ENCODE assay signal across 16 mouse cellular contexts in the genomic region with DNA sequence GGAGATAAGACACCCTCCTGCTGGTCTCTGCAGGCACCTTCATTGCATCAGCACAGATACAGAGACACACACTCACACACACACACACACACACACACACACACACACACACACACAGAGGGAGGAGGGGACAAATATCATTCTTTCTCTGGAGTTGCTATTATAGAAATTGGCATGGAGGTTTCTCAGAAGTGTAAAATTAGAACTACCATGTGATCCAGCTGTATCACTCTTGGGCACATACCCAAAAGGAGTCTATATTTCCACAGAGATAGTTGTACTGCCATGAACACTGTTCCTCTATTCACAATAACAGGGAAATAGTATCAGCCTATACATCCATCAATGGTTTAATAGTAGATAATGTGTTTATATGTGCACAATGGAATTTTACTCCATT.
"Had no signal": no experiment of that assay in that cellular context is flagged by ENCODE, and none has a peak within 500 bp of the region (broad histone marks: within the 10 kb centered on the region; RNA-seq: fewer than 3 reads in every experiment).

No protein-coding gene starts in this region.

- H3K4me3 ChIP-seq: neural tube, embryonic 13.5 days; neural tube, embryonic 15.5 days; stomach, embryonic 15.5 days had no signal

- H3K27ac ChIP-seq: neural tube, embryonic 13.5 days; neural tube, embryonic 15.5 days; stomach, embryonic 15.5 days; stomach, postnatal 0 days had no signal

- H3K27me3 ChIP-seq: neural tube, embryonic 13.5 days; neural tube, embryonic 15.5 days; stomach, embryonic 15.5 days had no signal

- H3K9me3 ChIP-seq: neural tube, embryonic 13.5 days; neural tube, embryonic 15.5 days; stomach, embryonic 15.5 days had no signal

- H3K9ac ChIP-seq: neural tube, embryonic 13.5 days; neural tube, embryonic 15.5 days; stomach, embryonic 15.5 days had no signal

- H3K36me3 ChIP-seq: neural tube, embryonic 13.5 days; neural tube, embryonic 15.5 days; stomach, embryonic 15.5 days had no signal

- H3K4me2 ChIP-seq: neural tube, embryonic 13.5 days; neural tube, embryonic 15.5 days; stomach, embryonic 15.5 days had no signal

- H3K4me1 ChIP-seq: stomach, embryonic 15.5 days had no signal

- DNase-seq: retina, postnatal 1 day; right cerebral cortex, adult 18-20 months; right cerebral cortex, postnatal 14 days; right cerebral cortex, postnatal 25 days; right cerebral cortex, postnatal 4 days; spleen, adult 18-20 months; thymus, adult 18-20 months; thymus, adult 2 months; thymus, postnatal 14 days; thymus, postnatal 25 days; thymus, postnatal 36 days; thymus, postnatal 4 days had no signal
